21 mouse cellular contexts compared by ENCODE assay signal in the genomic region with DNA sequence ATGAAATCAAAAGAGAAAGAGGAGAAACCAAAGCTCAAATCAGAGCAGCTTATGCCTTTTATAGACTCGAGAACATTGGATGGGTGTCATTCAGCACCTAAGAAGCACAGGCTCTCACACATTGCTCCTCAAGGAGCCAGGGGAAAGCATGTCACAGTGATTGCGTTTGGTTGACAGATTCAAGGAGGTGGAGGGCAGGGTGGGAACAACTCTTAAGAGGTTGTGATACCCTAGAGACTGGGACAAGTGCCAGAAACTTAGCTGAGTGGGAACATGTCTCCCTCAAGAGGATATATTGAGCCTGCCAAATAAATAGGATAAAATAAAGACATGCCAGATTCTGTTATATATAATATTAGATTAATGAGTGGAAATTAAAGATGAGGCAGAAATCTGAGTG.
A peak's percentile ranks its signal among the peaks of the same experiment; 100 is the strongest.
DNase-seq lines count a peak whose midpoint lies in the region; ATAC-seq and TF ChIP-seq lines count a peak whose summit lies in the region.
"Had no signal": no experiment of that assay in that cellular context is flagged by ENCODE, and none has a peak within 500 bp of the region (broad histone marks: within the 10 kb centered on the region; RNA-seq: fewer than 3 reads in every experiment).

No protein-coding gene starts in this region.

- no peak overlapping the region for H3K4me3 ChIP-seq in heart, embryonic 13.5 days
- H3K4me3 ChIP-seq in kidney, postnatal 0 days (replicated peaks; ENCODE audit: low read depth, low read length) = no peak overlapping the region
- H3K4me3 ChIP-seq: left cerebral cortex, adult 2 months had no signal

- H3K4me1 ChIP-seq in heart, embryonic 13.5 days = peaks cover 5% of the 10 kb centered on the region
- no peaks in the 10 kb centered on the region for H3K4me1 ChIP-seq in kidney, postnatal 0 days (replicated peaks; ENCODE audit: insufficient read depth, low read length)

- peak overlapping the region; percentile 18; the same call in 1 of the 2 replicates for H3K4me2 ChIP-seq in heart, embryonic 13.5 days
- H3K4me2 ChIP-seq in kidney, postnatal 0 days (ENCODE audit: low read length) = no peak overlapping the region
- H3K4me2 ChIP-seq: liver, embryonic 11.5 days had no signal

- H3K27me3 ChIP-seq in heart, embryonic 13.5 days (replicated peaks) = peaks cover 23% of the 10 kb centered on the region
- no peaks in the 10 kb centered on the region for H3K27me3 ChIP-seq in kidney, postnatal 0 days (ENCODE audit: insufficient read depth, low read length)

- H3K9ac ChIP-seq in heart, embryonic 13.5 days = no peak overlapping the region
- no peak overlapping the region for H3K9ac ChIP-seq in kidney, postnatal 0 days (ENCODE audit: low read depth, low read length)

- intact Hi-C loops in heart, postnatal 36 days (cut with DNase I) = no loop called here
- intact Hi-C loops in gastrocnemius, postnatal 14 days (cut with DNase I; ENCODE audit: low total_unique reads) = no loop called here

- peak; percentile 35 to 41 for DNase-seq in cerebellum, postnatal 10 days
- DNase-seq in cerebellum, adult 11 months = no peak
- no peak for DNase-seq in heart, postnatal 36 days
- DNase-seq in kidney, postnatal 0 days (ENCODE audit: low spot score) = peak; percentile 5
- no peak for DNase-seq in kidney, adult 9 months
- DNase-seq in brain, adult 2 months (ENCODE audit: low read depth, low spot score) = peak; percentile 25
- no peak for DNase-seq in gastrocnemius, postnatal 14 days
- DNase-seq: adrenal gland, postnatal 10 days; cerebellum, adult 11-12 months; gastrocnemius, postnatal 10 days; kidney, adult 18-20 months; kidney, postnatal 14 days; lung, adult 18-20 months; lung, postnatal 4 days; right cerebral cortex, postnatal 4 days had no signal

- WGBS in heart, embryonic 13.5 days = 19% methylated on average over 2 of the region's 2 CpGs
- WGBS in kidney, postnatal 0 days = 42% methylated on average over 2 of the region's 2 CpGs

- H3K36me3 ChIP-seq in heart, embryonic 13.5 days = no peaks in the 10 kb centered on the region
- H3K36me3 ChIP-seq in kidney, postnatal 0 days (ENCODE audit: insufficient read depth, low read length) = no peaks in the 10 kb centered on the region

- no peak overlapping the region for H3K27ac ChIP-seq in heart, embryonic 13.5 days (replicated peaks)
- no peak overlapping the region for H3K27ac ChIP-seq in kidney, postnatal 0 days
- H3K27ac ChIP-seq: left cerebral cortex, adult 2 months; stomach, postnatal 0 days had no signal

- H3K9me3 ChIP-seq in heart, embryonic 13.5 days = no peaks in the 10 kb centered on the region
- H3K9me3 ChIP-seq in kidney, postnatal 0 days (replicated peaks; ENCODE audit: low read length) = no peaks in the 10 kb centered on the region

- no peak for TF ChIP-seq CTCF in kidney, postnatal 0 days (IDR thresholded peaks at IDR 0.05; ENCODE audit: low read depth)

- ATAC-seq in heart, embryonic 13.5 days (ENCODE audit: extremely low read depth, insufficient number of reproducible peaks, low FRiP score, low TSS enrichment) = no peak; the same call in 1 of the 2 replicates
- ATAC-seq in kidney, postnatal 0 days (replicated peaks; ENCODE audit: low FRiP score, low read depth) = no peak
- ATAC-seq: activated CD4-positive, CD25-positive, alpha-beta regulatory T cell, adult 4 months; hindbrain, embryonic 16.5 days had no signal

Comparison
In these comparisons a context has a peak if more than half of its experiments do, and no peak if none do; other contexts are left out.
1. DNase-seq: peak in cerebellum, postnatal 10 days (2 of 2), kidney, postnatal 0 days (single experiment) and brain, adult 2 months (single experiment); none in cerebellum, adult 11 months (single experiment), heart, postnatal 36 days (0 of 2), kidney, adult 9 months (single experiment) and gastrocnemius, postnatal 14 days (single experiment).